Mouse (Mus musculus) neutrophil, adult 83 days (primary cell): ENCODE data around the gene Mtfmt. TPM values are rescaled to one million over a fixed set of nuclear protein-coding genes. Genes with fewer than 3 reads are reported as not detected.

Experiments
- total RNA-seq, 2 experiments: library from RNA; stranded (reverse); gene quantifications; one replicate each; pipeline ENCODE4 v1.2.4; 2023

Gene Mtfmt
- total RNA-seq, result 1 to 10 TPM; 6.0 to 8.0 TPM

GRCm38 (mm10) chr9:65435671-65436301, at the start of gene Mtfmt:
Mtfmt (plus strand) TSS chr9:65435782.

GRCm38 (mm10) chr9:65391613-65391964, 44.0 kb upstream of the Mtfmt start, which contains the start of gene Kbtbd13:
Kbtbd13 (minus strand) TSS chr9:65391652.

GRCm38 (mm10) chr9:65398279-65398678, 37.3 kb upstream of the Mtfmt start, which contains the start of gene Rasl12:
Rasl12 (plus strand) TSS chr9:65398506.

DNA sequence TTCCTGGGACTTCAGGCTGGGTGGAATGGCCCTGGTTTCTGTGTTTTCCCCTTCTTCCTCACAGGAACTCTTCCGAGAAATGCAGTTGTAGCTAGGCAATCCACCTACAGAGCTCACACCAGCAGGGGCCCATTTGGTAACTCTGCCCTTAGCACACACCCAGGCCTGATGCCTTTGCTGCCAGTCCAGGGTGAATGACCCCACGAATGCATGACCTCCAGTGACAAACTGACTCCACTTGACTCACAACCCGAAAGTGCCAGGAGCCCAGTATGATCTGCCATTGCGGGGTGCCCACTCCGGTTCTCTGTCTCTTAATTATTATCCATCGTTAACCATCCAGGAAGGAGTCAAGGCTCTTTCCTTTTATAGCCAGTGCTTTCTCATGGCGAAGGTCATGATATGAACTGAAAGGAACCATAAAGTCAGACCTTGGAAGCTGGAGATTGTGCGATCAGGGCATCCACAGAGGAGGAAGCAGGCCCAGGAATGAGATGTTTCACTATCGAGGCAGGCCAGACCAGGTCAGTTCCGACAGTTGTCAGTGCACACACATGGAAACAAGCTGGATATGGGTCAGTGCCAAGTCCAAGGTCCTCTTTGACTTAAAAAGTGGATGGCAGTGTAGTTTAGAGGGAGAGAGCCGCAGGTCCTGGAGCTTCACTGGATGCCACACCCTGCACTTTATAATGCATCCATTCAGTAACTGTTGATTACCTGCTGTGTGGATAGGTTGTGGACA, 12.7 kb upstream of the Mtfmt start, which contains the start of gene Slc51b:
TSS of gene Slc51b (minus strand) at position 196 of the 742 bp plus-strand sequence.

GRCm38 (mm10) chr9:65460732-65461442, 25.3 kb downstream of the Mtfmt start, which contains the start of gene Spg21:
Spg21 (plus strand) TSS chr9:65460947.

Other genes with a start within 250 kb of the Mtfmt start
- gene Parp16, start 240.4 kb upstream of the Mtfmt start, total RNA-seq, result 1 to 10 TPM; 4.1 to 5.0 TPM
- gene Cilp, start 170.6 kb upstream of the Mtfmt start, total RNA-seq, result not detected
- 10 to 100 TPM; 17.7 to 19.9 TPM for gene Clpx, start 141.5 kb upstream of the Mtfmt start, total RNA-seq
- gene Pdcd7, start 89.7 kb upstream of the Mtfmt start, total RNA-seq, result 10 to 100 TPM; 12.4 to 17.0 TPM
- gene Ubap1l, start 74.7 kb upstream of the Mtfmt start, total RNA-seq, result under 1 TPM in 1 of 2 experiments, not detected in 1; 0.86 TPM
- not detected for gene Kbtbd13, start 44.1 kb upstream of the Mtfmt start, total RNA-seq
- not detected for gene Rasl12, start 37.3 kb upstream of the Mtfmt start, total RNA-seq
- not detected for gene Slc51b, start 12.8 kb upstream of the Mtfmt start, total RNA-seq
- gene Spg21, start 25.2 kb downstream of the Mtfmt start, total RNA-seq, result 10 to 100 TPM; 68.9 to 73.7 TPM
- gene Ankdd1a, start 84.4 kb downstream of the Mtfmt start, total RNA-seq, result under 1 TPM in 1 of 2 experiments, not detected in 1; 0.24 TPM
- gene Plekho2, start 144.3 kb downstream of the Mtfmt start, total RNA-seq, result 100 to 1,000 TPM; 166 to 167 TPM
- gene Pif1, start 151.4 kb downstream of the Mtfmt start, total RNA-seq, result 10 to 100 TPM; 13.5 to 13.9 TPM
- 1 to 10 TPM in 1 of 2 experiments, under 1 TPM in 1; 0.29 to 1.7 TPM for gene Rbpms2, start 193.9 kb downstream of the Mtfmt start, total RNA-seq
- 10 to 100 TPM; 52.7 to 56.4 TPM for gene Oaz2, start 232.2 kb downstream of the Mtfmt start, total RNA-seq